Comparison of ENCODE assay signal across 8 mouse cellular contexts in genomic region chr1:151428263-151429221, GRCm38 (mm10). TPM values are rescaled to one million over a fixed set of nuclear protein-coding genes. Genes with fewer than 3 reads are reported as not detected.
A peak's percentile ranks its signal among the peaks of the same experiment; 100 is the strongest.
DNase-seq lines count a peak whose midpoint lies in the region; ATAC-seq lines count a peak whose summit lies in the region.

TSS of gene Swt1 (minus strand) at chr1:151428455.
TSS of gene Trmt1l (plus strand) at chr1:151428542.

- H3K4me2 ChIP-seq in hindbrain, embryonic 16.5 days (ENCODE audit: low read length), result peak within 1 kb of the TSS; percentile 75

- H3K9me3 ChIP-seq in hindbrain, embryonic 16.5 days (ENCODE audit: control insufficient read depth, low read length), result no peaks in the 10 kb centered on the region

- H3K27ac ChIP-seq in hindbrain, embryonic 16.5 days (ENCODE audit: low read depth, low read length), result peak within 1 kb of the TSS; percentile 89
- peak within 1 kb of the TSS; percentile 89 for H3K27ac ChIP-seq in macrophage

- H3K27me3 ChIP-seq in hindbrain, embryonic 16.5 days (replicated peaks; ENCODE audit: control insufficient read depth, insufficient read depth, low read length), result no peaks in the 10 kb centered on the region

- H3K36me3 ChIP-seq in hindbrain, embryonic 16.5 days (ENCODE audit: control insufficient read depth, insufficient read depth, low read length), result no peaks in the 10 kb centered on the region
- H3K36me3 ChIP-seq in macrophage (ENCODE audit: inconsistent target), result no peaks in the 10 kb centered on the region; the same call in 1 of the 2 replicates

- WGBS in hindbrain, embryonic 16.5 days, result under 1% methylated on average over 74 of the region's 74 CpGs
- WGBS in macrophage (ENCODE audit: missing documents), result under 1% methylated on average over 64 of the region's 74 CpGs

- H3K4me3 ChIP-seq in hindbrain, embryonic 16.5 days (ENCODE audit: low read length), result peak within 1 kb of the TSS; percentile 62
- H3K4me3 ChIP-seq in macrophage (ENCODE audit: inconsistent target), result peak within 1 kb of the TSS; percentile 84

- H3K4me1 ChIP-seq in hindbrain, embryonic 16.5 days (ENCODE audit: control insufficient read depth, insufficient read depth, low read depth, low read length), result peaks cover 15% of the 10 kb centered on the region

- peak; percentile 99 for DNase-seq in WW6 (ENCODE audit: low read depth, low spot score)
- peak; percentile 90 to 98 for DNase-seq in cerebellum, postnatal 4 days (ENCODE audit: low spot score in 2 of 2)
- DNase-seq in gastrocnemius, adult 18-20 months (ENCODE audit: low spot score), result peak; percentile 99
- DNase-seq in left cerebral cortex, adult 18-20 months (ENCODE audit: low spot score in 2 of 2), result peak; percentile 96 to 99
- peak; percentile 99 for DNase-seq in right cerebral cortex, adult 18-20 months
- DNase-seq in urinary bladder, postnatal 10 days (ENCODE audit: low spot score), result peak; percentile 87

- peak within 1 kb of the TSS; percentile 83 for H3K9ac ChIP-seq in hindbrain, embryonic 16.5 days (ENCODE audit: low read depth, low read length)

- peaks cover 89% of the 10 kb centered on the region for H3K79me2 ChIP-seq in macrophage (ENCODE audit: inconsistent target)

- ATAC-seq in hindbrain, embryonic 16.5 days, result peak; percentile 100

RNA-seq across cellular contexts. Expression of gene Swt1, which starts in this region (rescaled TPM):
- 1 to 10 TPM; 7.5 to 9.0 TPM for total RNA-seq in gastrocnemius, adult 18-20 months (2021)
- polyA plus RNA-seq in hindbrain, embryonic 16.5 days (2015; fragmentation: Nextera tagmentation; extraction: Ambion mirVana), result 12.6 and 15.1 TPM in 2 replicates
- 10 to 100 TPM; 12.2 to 14.3 TPM for total RNA-seq in left cerebral cortex, adult 18-20 months (2021)
- total RNA-seq in macrophage (2018; cell fraction: chromatin; rRNA removed), result 100 to 1,000 TPM in 2 of 26 experiments, 10 to 100 TPM in 24; 22.1 to 123 (median 69.4) TPM
- total RNA-seq in macrophage (2018; cell fraction: cytosol; rRNA removed), result 10 to 100 TPM in 11 of 26 experiments, 1 to 10 TPM in 15; 6.4 to 12.9 (median 9.3) TPM
- total RNA-seq in macrophage (2018; cell fraction: nucleus; rRNA removed), result 10 to 100 TPM; 16.4 to 81.2 (median 37.5) TPM
- polyA plus RNA-seq in macrophage (2018), result 9.9 to 17.7 TPM (median 12.1 TPM) in 3 replicates

RNA-seq across cellular contexts. Expression of gene Trmt1l, which starts in this region (rescaled TPM):
- 10 to 100 TPM; 15.1 to 16.0 TPM for total RNA-seq in gastrocnemius, adult 18-20 months (2021)
- 38.4 and 41.4 TPM in 2 replicates for polyA plus RNA-seq in hindbrain, embryonic 16.5 days (2015; fragmentation: Nextera tagmentation; extraction: Ambion mirVana)
- 10 to 100 TPM; 27.3 to 30.5 TPM for total RNA-seq in left cerebral cortex, adult 18-20 months (2021)
- total RNA-seq in macrophage (2018; cell fraction: chromatin; rRNA removed), result 100 to 1,000 TPM in 12 of 26 experiments, 10 to 100 TPM in 14; 45.6 to 162 (median 98.2) TPM
- 10 to 100 TPM; 11.8 to 27.5 (median 21.2) TPM for total RNA-seq in macrophage (2018; cell fraction: cytosol; rRNA removed)
- total RNA-seq in macrophage (2018; cell fraction: nucleus; rRNA removed), result 100 to 1,000 TPM in 3 of 26 experiments, 10 to 100 TPM in 23; 44.1 to 145 (median 65.4) TPM
- 22.5 to 28.2 TPM (median 26.3 TPM) in 3 replicates for polyA plus RNA-seq in macrophage (2018)

Comparison
In these comparisons a context has a peak if more than half of its experiments do, and no peak if none do; other contexts are left out.
1. Peak in every context shown above with its lines: DNase-seq, ATAC-seq, H3K4me3 ChIP-seq and H3K27ac ChIP-seq.